Mouse (Mus musculus): ENCODE data around the gene P4htm. TPM values are rescaled to one million over a fixed set of nuclear protein-coding genes. Genes with fewer than 3 reads are reported as not detected.

Gene P4htm
- polyA plus RNA-seq, 1 experiment from 2014 or later, result 37.3 TPM

GRCm38 (mm10) chr9:108540846-108541245, 56.6 kb downstream of the P4htm start:
- Histone ChIP-seq H3K4me2 (ENCODE audit: low read depth, low read length) (no peak overlapping the region), H3K9me3 (ENCODE audit: control insufficient read depth, low read length) (no peaks in the 10 kb centered on the region), H3K27ac (ENCODE audit: low read depth, low read length) (no peak overlapping the region), H3K4me3 (ENCODE audit: low read depth, low read length) (no peak overlapping the region), H3K4me1 (ENCODE audit: control insufficient read depth, insufficient read depth, low read length) (no peaks in the 10 kb centered on the region), H3K36me3 (ENCODE audit: control insufficient read depth, insufficient read depth, low read length) (peaks cover 43% of the 10 kb centered on the region), H3K9ac (replicated peaks; ENCODE audit: low read depth, low read length) (no peak overlapping the region), H3K27me3 (ENCODE audit: control insufficient read depth, insufficient read depth, low read length) (no peaks in the 10 kb centered on the region)
- no peak for ATAC-seq (ENCODE audit: low read depth)

DNA sequence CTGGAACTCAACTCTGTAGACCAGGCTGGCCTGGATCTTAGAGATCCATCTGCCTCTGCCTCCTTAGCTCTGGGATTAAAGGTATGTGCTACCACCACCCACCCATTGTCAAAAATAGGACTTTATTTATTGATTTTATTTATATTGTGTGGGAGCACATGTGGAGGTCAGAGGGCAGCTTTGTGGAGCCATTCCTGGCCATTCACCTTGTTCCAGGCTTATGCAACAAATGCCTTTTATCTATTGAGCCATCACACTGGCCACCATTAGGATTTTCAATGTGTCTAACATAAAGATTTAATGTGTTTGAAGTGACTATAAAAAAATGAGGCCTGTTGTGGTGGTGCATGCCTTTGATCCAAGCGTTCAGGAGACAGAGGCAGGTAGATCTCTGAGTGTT, 66.0 kb downstream of the P4htm start:
- H3K36me3 ChIP-seq (ENCODE audit: control insufficient read depth, insufficient read depth, low read length), result peaks cover 69% of the 10 kb centered on the region

GRCm38 (mm10) chr9:108530954-108531353, 66.5 kb downstream of the P4htm start:
- 100% methylated on average over 1 of the region's 1 CpGs for WGBS
- no peak overlapping the region for H3K4me3 ChIP-seq (ENCODE audit: low read depth, low read length)
- no peaks in the 10 kb centered on the region for H3K4me1 ChIP-seq (ENCODE audit: control insufficient read depth, insufficient read depth, low read length)
- no peak for ATAC-seq (ENCODE audit: low read depth)
- H3K36me3 ChIP-seq (ENCODE audit: control insufficient read depth, insufficient read depth, low read length), result peaks cover 64% of the 10 kb centered on the region
- no peaks in the 10 kb centered on the region for H3K9me3 ChIP-seq (ENCODE audit: control insufficient read depth, low read length)
- H3K9ac ChIP-seq (replicated peaks; ENCODE audit: low read depth, low read length), result no peak overlapping the region
- no peak overlapping the region for H3K27ac ChIP-seq (ENCODE audit: low read depth, low read length)
- no peaks in the 10 kb centered on the region for H3K27me3 ChIP-seq (ENCODE audit: control insufficient read depth, insufficient read depth, low read length)
- H3K4me2 ChIP-seq (ENCODE audit: low read depth, low read length), result no peak overlapping the region

More for the DNA sequence above, 66.0 kb downstream of the P4htm start:
- Histone ChIP-seq H3K4me2 (ENCODE audit: low read depth, low read length) (no peak overlapping the region), H3K4me1 (ENCODE audit: control insufficient read depth, insufficient read depth, low read length) (no peaks in the 10 kb centered on the region), H3K9me3 (ENCODE audit: control insufficient read depth, low read length) (no peaks in the 10 kb centered on the region), H3K4me3 (ENCODE audit: low read depth, low read length) (no peak overlapping the region), H3K9ac (replicated peaks; ENCODE audit: low read depth, low read length) (no peak overlapping the region), H3K27me3 (ENCODE audit: control insufficient read depth, insufficient read depth, low read length) (no peaks in the 10 kb centered on the region), H3K27ac (ENCODE audit: low read depth, low read length) (no peak overlapping the region)
- no peak for ATAC-seq (ENCODE audit: low read depth)
- 98% methylated on average over 1 of the region's 1 CpGs for WGBS

MicroRNA genes within 50 kb of the gene (microRNA counts, 519-probe panel; counts per million panel counts)
- microRNA mmu-miR-191 (4,210 counts per million, percentile 49 among the panel's probes with 10 or more counts), microRNA mmu-miR-425 (3,424 counts per million, percentile 27 among the panel's probes with 10 or more counts)

Small RNA genes lying within 50 kb of the gene (microRNA-seq; reads per million reads assigned to microRNA genes)
- not detected for gene Gm24083
- gene Mir191, result not detected
- gene Mir425, result 1,131 reads per million, percentile 78 among the genes with 10 or more reads in this experiment

Other genes starting within 250 kb of the P4htm start
- 130 and 149 TPM in 2 replicates for gene Usp4, start 249.8 kb downstream of the P4htm start, polyA plus RNA-seq (2014; fragmentation: Nextera tagmentation; extraction: Ambion mirVana)
- 2.1 and 2.5 TPM in 2 replicates for gene 1700102P08Rik, start 204.9 kb downstream of the P4htm start, polyA plus RNA-seq (2014; fragmentation: Nextera tagmentation; extraction: Ambion mirVana)
- gene Ccdc36, start 169.2 kb downstream of the P4htm start, polyA plus RNA-seq (2014; fragmentation: Nextera tagmentation; extraction: Ambion mirVana), result 1.7 and 1.8 TPM in 2 replicates
- gene BC048562, start 161.2 kb downstream of the P4htm start, polyA plus RNA-seq (2014; fragmentation: Nextera tagmentation; extraction: Ambion mirVana), result not detected in 2 replicates
- gene Ccdc71, start 137.1 kb downstream of the P4htm start, polyA plus RNA-seq (2014; fragmentation: Nextera tagmentation; extraction: Ambion mirVana), result 50.4 and 55.1 TPM in 2 replicates
- gene Klhdc8b, start 136.1 kb downstream of the P4htm start, polyA plus RNA-seq (2014; fragmentation: Nextera tagmentation; extraction: Ambion mirVana), result 49.8 and 63.3 TPM in 2 replicates
- 8.3 and 15.3 TPM in 2 replicates for gene Lamb2, start 117.9 kb downstream of the P4htm start, polyA plus RNA-seq (2014; fragmentation: Nextera tagmentation; extraction: Ambion mirVana)
- gene Usp19, start 107.1 kb downstream of the P4htm start, polyA plus RNA-seq (2014; fragmentation: Nextera tagmentation; extraction: Ambion mirVana), result 66.1 and 73.0 TPM in 2 replicates
- gene Qars, start 90.0 kb downstream of the P4htm start, polyA plus RNA-seq (2014; fragmentation: Nextera tagmentation; extraction: Ambion mirVana), result 69.3 and 75.6 TPM in 2 replicates
- 122 and 138 TPM in 2 replicates for gene Qrich1, start 80.9 kb downstream of the P4htm start, polyA plus RNA-seq (2014; fragmentation: Nextera tagmentation; extraction: Ambion mirVana)
- gene Impdh2, start 37.4 kb downstream of the P4htm start, polyA plus RNA-seq (2014; fragmentation: Nextera tagmentation; extraction: Ambion mirVana), result 105 and 119 TPM in 2 replicates
- 81.7 and 96.8 TPM in 2 replicates for gene Ndufaf3, start 30.2 kb downstream of the P4htm start, polyA plus RNA-seq (2014; fragmentation: Nextera tagmentation; extraction: Ambion mirVana)
- 257 and 258 TPM in 2 replicates for gene Dalrd3, start 27.8 kb downstream of the P4htm start, polyA plus RNA-seq (2014; fragmentation: Nextera tagmentation; extraction: Ambion mirVana)
- 206 and 229 TPM in 2 replicates for gene Wdr6, start 18.9 kb downstream of the P4htm start, polyA plus RNA-seq (2014; fragmentation: Nextera tagmentation; extraction: Ambion mirVana)
- gene Arih2, start 51.7 kb upstream of the P4htm start, polyA plus RNA-seq (2014; fragmentation: Nextera tagmentation; extraction: Ambion mirVana), result 37.7 and 45.2 TPM in 2 replicates
- 24.0 and 34.8 TPM in 2 replicates for gene Slc25a20, start 64.4 kb upstream of the P4htm start, polyA plus RNA-seq (2014; fragmentation: Nextera tagmentation; extraction: Ambion mirVana)
- 60.2 and 80.1 TPM in 2 replicates for gene Prkar2a, start 91.6 kb upstream of the P4htm start, polyA plus RNA-seq (2014; fragmentation: Nextera tagmentation; extraction: Ambion mirVana)
- 268 and 320 TPM in 2 replicates for gene Ip6k2, start 186.1 kb upstream of the P4htm start, polyA plus RNA-seq (2014; fragmentation: Nextera tagmentation; extraction: Ambion mirVana)
- gene Nckipsd, start 210.7 kb upstream of the P4htm start, polyA plus RNA-seq (2014; fragmentation: Nextera tagmentation; extraction: Ambion mirVana), result 25.4 and 30.0 TPM in 2 replicates
- 18.5 and 21.6 TPM in 2 replicates for gene Celsr3, start 228.7 kb upstream of the P4htm start, polyA plus RNA-seq (2014; fragmentation: Nextera tagmentation; extraction: Ambion mirVana)